Mouse (Mus musculus) embryo, embryonic 9.5 days (tissue): ENCODE data around the gene Cmtm6.

ENCODE experiments used
- DNase-seq: peaks from one replicate; pipeline ENCODE4 v3.0.0-alpha.2; 2017; ENCODE audit errors: extremely low spot score

Gene Cmtm6

GRCm38 (mm10) chr9:114771565-114771964, 40.6 kb downstream of the Cmtm6 start:
- no peak for DNase-seq

GRCm38 (mm10) chr9:114774629-114775028, 43.7 kb downstream of the Cmtm6 start:
- DNase-seq = no peak

- no peak for DNase-seq
Measured at GRCm38 (mm10) chr9:114775272-114775671, 44.4 kb downstream of the Cmtm6 start.

GRCm38 (mm10) chr9:114776361-114776760, 45.4 kb downstream of the Cmtm6 start:
- DNase-seq = no peak

GRCm38 (mm10) chr9:114777178-114778046, 46.5 kb downstream of the Cmtm6 start:
- no peak for DNase-seq

- no peak for DNase-seq
Measured at GRCm38 (mm10) chr9:114778047-114778390, 47.1 kb downstream of the Cmtm6 start.

- DNase-seq = no peak
Measured at GRCm38 (mm10) chr9:114778877-114779276, 48.0 kb downstream of the Cmtm6 start.

- peak; percentile 44 for DNase-seq
Measured at GRCm38 (mm10) chr9:114779984-114780745, 49.2 kb downstream of the Cmtm6 start.

- peak; percentile 75 for DNase-seq
Measured at GRCm38 (mm10) chr9:114780746-114781525, 50.0 kb downstream of the Cmtm6 start.

- DNase-seq = peak; percentile 87
Measured at GRCm38 (mm10) chr9:114781526-114782212, 50.8 kb downstream of the Cmtm6 start, which contains the start of gene Cmtm7. Gene Cmtm7, minus strand, starts transcription at chr9:114781856.

GRCm38 (mm10) chr9:114785432-114786125, 54.7 kb downstream of the Cmtm6 start:
- DNase-seq = peak; percentile 73

- DNase-seq = no peak
Measured at GRCm38 (mm10) chr9:114787134-114787533, 56.2 kb downstream of the Cmtm6 start.

GRCm38 (mm10) chr9:114787716-114788115, 56.8 kb downstream of the Cmtm6 start:
- DNase-seq = no peak

- no peak for DNase-seq
Measured at GRCm38 (mm10) chr9:114788697-114789096, 57.8 kb downstream of the Cmtm6 start.

- no peak for DNase-seq
Measured at GRCm38 (mm10) chr9:114789557-114789956, 58.6 kb downstream of the Cmtm6 start.

- DNase-seq = no peak
Measured at GRCm38 (mm10) chr9:114789989-114790388, 59.1 kb downstream of the Cmtm6 start.

- DNase-seq = no peak
Measured at GRCm38 (mm10) chr9:114793764-114794295, 62.9 kb downstream of the Cmtm6 start.

- no peak for DNase-seq
Measured at GRCm38 (mm10) chr9:114794491-114794890, 63.6 kb downstream of the Cmtm6 start.

- no peak for DNase-seq
Measured at GRCm38 (mm10) chr9:114796473-114797050, 65.6 kb downstream of the Cmtm6 start.

- DNase-seq = peak; percentile 90
Measured at GRCm38 (mm10) chr9:114797329-114798004, 66.6 kb downstream of the Cmtm6 start.
